8 mouse cellular contexts compared by ENCODE assay signal in the genomic region with DNA sequence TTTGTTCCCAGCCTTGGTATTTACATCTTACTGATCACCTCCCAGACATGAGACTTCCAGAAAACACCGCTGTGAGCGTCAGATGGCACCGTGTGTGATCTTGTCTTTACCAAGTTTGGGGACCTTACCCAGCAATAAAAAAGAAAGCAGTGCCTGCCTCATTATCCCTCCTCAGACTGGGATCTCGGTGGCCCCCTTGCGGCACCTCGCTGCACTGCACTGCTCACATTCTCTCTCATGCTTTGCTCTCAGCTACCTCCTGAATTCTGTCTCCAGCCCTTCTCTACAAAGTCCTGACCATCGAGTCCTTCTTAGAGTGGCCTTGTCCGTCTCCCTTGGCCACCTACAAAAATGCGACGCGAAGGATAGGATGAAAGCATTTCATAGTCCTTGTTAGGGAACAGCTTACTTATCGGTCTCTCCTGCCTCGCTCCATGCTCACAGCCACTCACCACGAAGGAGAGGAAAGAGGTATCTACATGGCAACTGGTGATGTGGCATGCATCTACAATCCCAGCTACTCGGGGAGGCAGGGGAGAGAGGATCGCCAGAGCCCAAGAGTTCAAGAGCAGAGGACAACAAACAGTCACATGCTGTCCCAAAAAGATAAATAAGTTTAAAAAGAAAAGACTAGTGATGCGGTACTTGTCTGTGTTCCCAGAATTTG. TPM values are rescaled to one million over a fixed set of nuclear protein-coding genes. Genes with fewer than 3 reads are reported as not detected.
DNase-seq lines count a peak whose midpoint lies in the region; ATAC-seq and TF ChIP-seq lines count a peak whose summit lies in the region.

No protein-coding gene starts in this region.

- no peak overlapping the region for H3K27ac ChIP-seq in cortical plate, adult 2 months (ENCODE audit: insufficient read depth, low read length)
- no peak overlapping the region for H3K27ac ChIP-seq in heart, adult 2 months
- no peak overlapping the region for H3K27ac ChIP-seq in liver, embryonic 14.5 days

- H3K4me1 ChIP-seq in cortical plate, adult 2 months (ENCODE audit: control insufficient read depth, insufficient read depth, low read length) = no peaks in the 10 kb centered on the region
- no peaks in the 10 kb centered on the region for H3K4me1 ChIP-seq in heart, adult 2 months (ENCODE audit: control insufficient read depth, insufficient read depth, low read length)
- no peaks in the 10 kb centered on the region for H3K4me1 ChIP-seq in liver, embryonic 14.5 days (replicated peaks; ENCODE audit: control insufficient read depth in 2 of 2, insufficient read depth in 2 of 2, low read length in 1 of 2)

- no peak for TF ChIP-seq POLR2A in cortical plate, adult 2 months (IDR thresholded peaks at IDR 0.05; ENCODE audit: extremely low read depth, insufficient read depth, low read length)
- TF ChIP-seq POLR2A in heart, adult 2 months (IDR thresholded peaks at IDR 0.05; ENCODE audit: insufficient read depth, low read depth, low read length) = no peak

- peak; percentile 83 to 86 for DNase-seq in B cell, adult 2 months
- peak; percentile 63 for DNase-seq in R1 (ENCODE audit: low read depth, low spot score)
- DNase-seq in heart, adult 2 months = peak; percentile 51 to 78
- peak; percentile 47 for DNase-seq in kidney, postnatal 14 days
- DNase-seq in liver, embryonic 14.5 days (ENCODE audit: low read depth in 3 of 3, low spot score in 3 of 3) = no peak
- peak; percentile 60 for DNase-seq in ovary, postnatal 36 days (ENCODE audit: low spot score)
- peak; percentile 67 to 75 for DNase-seq in thymus, postnatal 36 days

- H3K9me3 ChIP-seq in liver, embryonic 14.5 days (ENCODE audit: control insufficient read depth, low read length) = no peaks in the 10 kb centered on the region

- no peak overlapping the region for H3K9ac ChIP-seq in heart, adult 2 months (ENCODE audit: low read depth, low read length)
- no peak overlapping the region for H3K9ac ChIP-seq in liver, embryonic 14.5 days (replicated peaks)

- ATAC-seq in liver, embryonic 14.5 days (ENCODE audit: insufficient read depth) = no peak

- TF ChIP-seq EP300 in heart, adult 2 months (IDR thresholded peaks at IDR 0.05; ENCODE audit: insufficient read depth, low read depth, low read length) = no peak
- TF ChIP-seq EP300 in liver, embryonic 14.5 days (IDR thresholded peaks at IDR 0.05; ENCODE audit: low read depth) = no peak

- TF ChIP-seq CTCF in cortical plate, adult 2 months (IDR thresholded peaks at IDR 0.05; ENCODE audit: extremely low read depth, insufficient read depth, low read length) = peak; percentile 81
- peak; percentile 94 for TF ChIP-seq CTCF in heart, adult 2 months (IDR thresholded peaks at IDR 0.05)
- TF ChIP-seq CTCF in liver, embryonic 14.5 days (IDR thresholded peaks at IDR 0.05; ENCODE audit: low read depth) = peak; percentile 94

- intact Hi-C loops in heart, adult 2 months (cut with DNase I) = no loop called here

- H3K4me2 ChIP-seq in liver, embryonic 14.5 days (ENCODE audit: low read depth) = peak overlapping the region; percentile 19; the same call in 1 of the 2 replicates

- H3K4me3 ChIP-seq in cortical plate, adult 2 months (ENCODE audit: insufficient read depth, low read length) = no peak overlapping the region
- no peak overlapping the region for H3K4me3 ChIP-seq in heart, adult 2 months
- H3K4me3 ChIP-seq in liver, embryonic 14.5 days (ENCODE audit: insufficient read depth in 1 of 2, low read depth in 2 of 2, low read length in 2 of 2) = peak overlapping the region in 1 of 2 experiments; percentile 30; a peak in 1 of 4 replicates

- WGBS in heart, adult 2 months = 24% methylated on average over 17 of the region's 17 CpGs
- 25% methylated on average over 17 of the region's 17 CpGs for WGBS in liver, embryonic 14.5 days (ENCODE audit: insufficient replicate concordance)

- H3K79me2 ChIP-seq in heart, adult 2 months (replicated peaks; ENCODE audit: control insufficient read depth, insufficient read depth, low read length) = no peaks in the 10 kb centered on the region

- no peaks in the 10 kb centered on the region for H3K27me3 ChIP-seq in heart, adult 2 months (ENCODE audit: control insufficient read depth, insufficient read depth, low read length)
- no peaks in the 10 kb centered on the region for H3K27me3 ChIP-seq in liver, embryonic 14.5 days (ENCODE audit: control insufficient read depth, insufficient read depth, low read length)

- H3K36me3 ChIP-seq in heart, adult 2 months (ENCODE audit: control insufficient read depth, insufficient read depth, low read length) = no peaks in the 10 kb centered on the region
- H3K36me3 ChIP-seq in liver, embryonic 14.5 days (replicated peaks; ENCODE audit: control insufficient read depth, insufficient read depth, low read depth) = no peaks in the 10 kb centered on the region

RNA-seq across cellular contexts. Expression of a gene that starts 45.7 kb away (rescaled TPM):
- 0.19 and 0.46 TPM in 2 replicates for polyA plus RNA-seq in cortical plate, adult 2 months (2012; rRNA removed)
- not detected for total RNA-seq in heart, adult 2 months (2021)
- 0.25 TPM in 1 of 2 replicates, not detected in the other for polyA plus RNA-seq in heart, adult 2 months (2012; rRNA removed)
- polyA plus RNA-seq in liver, embryonic 14.5 days (2012; rRNA removed) = 0.18 and 0.24 TPM in 2 replicates
- polyA plus RNA-seq in liver, embryonic 14.5 days (2014; fragmentation: Nextera tagmentation; extraction: Ambion mirVana) = 0.33 and 0.43 TPM in 2 replicates

RNA-seq across cellular contexts. Expression of a gene that starts 53.4 kb away (rescaled TPM):
- polyA plus RNA-seq in cortical plate, adult 2 months (2012; rRNA removed) = 88.2 and 88.6 TPM in 2 replicates
- total RNA-seq in heart, adult 2 months (2021) = 100 to 1,000 TPM; 367 to 385 TPM
- 284 and 285 TPM in 2 replicates for polyA plus RNA-seq in heart, adult 2 months (2012; rRNA removed)
- polyA plus RNA-seq in liver, embryonic 14.5 days (2012; rRNA removed) = 0.51 and 0.74 TPM in 2 replicates
- 0.19 TPM in 1 of 2 replicates, not detected in the other for polyA plus RNA-seq in liver, embryonic 14.5 days (2014; fragmentation: Nextera tagmentation; extraction: Ambion mirVana)

RNA-seq across cellular contexts. Expression of a gene that starts 57.6 kb away (rescaled TPM):
- 0.28 TPM in 1 of 2 replicates, not detected in the other for polyA plus RNA-seq in cortical plate, adult 2 months (2012; rRNA removed)
- not detected for total RNA-seq in heart, adult 2 months (2021)
- not detected in 2 replicates for polyA plus RNA-seq in heart, adult 2 months (2012; rRNA removed)
- polyA plus RNA-seq in liver, embryonic 14.5 days (2012; rRNA removed) = 0.38 and 0.40 TPM in 2 replicates
- not detected in 2 replicates for polyA plus RNA-seq in liver, embryonic 14.5 days (2014; fragmentation: Nextera tagmentation; extraction: Ambion mirVana)

Comparison
In these comparisons a context has a peak if more than half of its experiments do, and no peak if none do; other contexts are left out.
1. DNase-seq: peak in B cell, adult 2 months (2 of 2), R1 (single experiment), heart, adult 2 months (2 of 2), kidney, postnatal 14 days (single experiment), ovary, postnatal 36 days (single experiment) and thymus, postnatal 36 days (2 of 2); none in liver, embryonic 14.5 days (0 of 3).
2. RNA of a gene that starts 53.4 kb away (polyA plus RNA-seq): 284 to 285 TPM in heart, adult 2 months and 88.2 to 88.6 TPM in cortical plate, adult 2 months; 0.19 to 0.74 TPM in liver, embryonic 14.5 days; every median in the first group is over 10 times any median in the second.
3. Peak in every context shown above with its lines, with median percentiles within 50 percentile points of each other: CTCF ChIP-seq.